Mouse (Mus musculus) adrenal gland, postnatal 14 days (tissue): ENCODE measurements around the gene 1190005I06Rik. TPM values are rescaled to one million over a fixed set of nuclear protein-coding genes. Genes with fewer than 3 reads are reported as not detected.

Source experiments
- total RNA-seq: library from RNA; stranded (reverse); gene quantifications from 2 replicates; pipeline ENCODE4 v1.2.3, GENCODE M21; 2021

The 1190005I06Rik gene
- total RNA-seq, 1 experiment from 2014 or later, result 27.8 TPM

Other genes starting within 250 kb of the 1190005I06Rik start
- gene Gins2, start 58.3 kb downstream of the 1190005I06Rik start, total RNA-seq, result 10.3 and 15.5 TPM in 2 replicates
- 0.64 TPM in 1 of 2 replicates, not detected in the other for gene Gm27021, start 20.4 kb upstream of the 1190005I06Rik start, total RNA-seq
- gene Cox4i1, start 20.6 kb upstream of the 1190005I06Rik start, total RNA-seq, result 2,387 and 2,670 TPM in 2 replicates
- gene Emc8, start 20.9 kb upstream of the 1190005I06Rik start, total RNA-seq, result 106 and 116 TPM in 2 replicates
- 16.9 and 31.7 TPM in 2 replicates for gene Irf8, start 88.7 kb upstream of the 1190005I06Rik start, total RNA-seq